Mouse (Mus musculus): ENCODE results near the gene Fbn1. TPM values are rescaled to one million over a fixed set of nuclear protein-coding genes. Genes with fewer than 3 reads are reported as not detected.

The Fbn1 gene
- total and polyA plus RNA-seq, 2 experiments from 2014 or later: 1.6 to 20.1 TPM

DNA sequence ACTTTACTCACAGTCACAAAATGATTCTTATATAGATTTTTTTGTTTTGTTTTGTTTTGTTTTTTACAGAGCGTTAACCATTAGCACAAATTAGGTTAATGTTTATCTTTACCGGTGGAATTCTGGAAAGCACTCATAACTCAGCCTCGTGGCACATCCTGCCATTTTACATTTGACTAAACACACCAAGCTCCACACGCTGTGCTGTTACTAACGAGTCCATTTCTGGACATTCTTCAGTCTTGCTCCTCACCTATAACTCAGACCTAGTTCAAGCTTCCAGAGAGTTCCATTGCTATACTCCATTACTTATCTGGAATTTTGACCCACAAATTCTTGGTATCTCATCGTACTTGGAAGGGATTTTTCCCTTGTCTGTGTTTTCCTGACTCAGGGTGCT is 116.2 kb downstream of the Fbn1 start:
- no peak for TF ChIP-seq CTCF (IDR thresholded peaks at IDR 0.05)
- Histone ChIP-seq H3K27ac (ENCODE audit: low read depth, low read length) (no peak overlapping the region), H3K36me3 (ENCODE audit: insufficient read depth, low read length) (peaks cover 16% of the 10 kb centered on the region), H3K9ac (replicated peaks; ENCODE audit: low read length, poor library complexity, severe bottlenecking) (no peak overlapping the region), H3K4me1 (ENCODE audit: insufficient read depth, low read length) (no peaks in the 10 kb centered on the region), H3K4me2 (ENCODE audit: low read depth, low read length, poor library complexity, severe bottlenecking) (no peak overlapping the region), H3K4me3 (ENCODE audit: low read depth, low read length) (no peak overlapping the region), H3K9me3 (ENCODE audit: low read length) (no peaks in the 10 kb centered on the region), H3K27me3 (ENCODE audit: insufficient read depth, low read length) (no peaks in the 10 kb centered on the region)
- ATAC-seq (ENCODE audit: low FRiP score): no peak
- 94% methylated on average over 6 of the region's 6 CpGs for WGBS
- DNase-seq (ENCODE audit: low spot score): no peak

- DNase-seq (ENCODE audit: low spot score) (no peak), ATAC-seq (ENCODE audit: low FRiP score) (no peak)
- Histone ChIP-seq H3K9ac (replicated peaks; ENCODE audit: low read length, poor library complexity, severe bottlenecking) (no peak overlapping the region), H3K4me3 (ENCODE audit: low read depth, low read length) (no peak overlapping the region), H3K36me3 (ENCODE audit: insufficient read depth, low read length) (peaks cover 16% of the 10 kb centered on the region), H3K4me2 (ENCODE audit: low read depth, low read length, poor library complexity, severe bottlenecking) (no peak overlapping the region), H3K27me3 (ENCODE audit: insufficient read depth, low read length) (no peaks in the 10 kb centered on the region), H3K9me3 (ENCODE audit: low read length) (no peaks in the 10 kb centered on the region), H3K4me1 (ENCODE audit: insufficient read depth, low read length) (no peaks in the 10 kb centered on the region), H3K27ac (ENCODE audit: low read depth, low read length) (no peak overlapping the region)
- WGBS: 98% methylated on average over 10 of the region's 10 CpGs
- no peak for TF ChIP-seq CTCF (IDR thresholded peaks at IDR 0.05)
These were observed 118.0 kb downstream of the Fbn1 start for GRCm38 (mm10) chr2:125389796-125390195.

- WGBS: 67% methylated on average over 7 of the region's 7 CpGs
- H3K36me3 ChIP-seq (ENCODE audit: insufficient read depth, low read length): peaks cover 16% of the 10 kb centered on the region
- no peak overlapping the region for H3K27ac ChIP-seq (ENCODE audit: low read depth, low read length)
- no peak overlapping the region for H3K4me2 ChIP-seq (ENCODE audit: low read depth, low read length, poor library complexity, severe bottlenecking)
- DNase-seq (ENCODE audit: low spot score): no peak
- H3K4me1 ChIP-seq (ENCODE audit: insufficient read depth, low read length): no peaks in the 10 kb centered on the region
- H3K9me3 ChIP-seq (ENCODE audit: low read length): no peaks in the 10 kb centered on the region
- H3K27me3 ChIP-seq (ENCODE audit: insufficient read depth, low read length): no peaks in the 10 kb centered on the region
- TF ChIP-seq CTCF (IDR thresholded peaks at IDR 0.05): no peak
- no peak overlapping the region for H3K9ac ChIP-seq (replicated peaks; ENCODE audit: low read length, poor library complexity, severe bottlenecking)
- no peak overlapping the region for H3K4me3 ChIP-seq (ENCODE audit: low read depth, low read length)
- ATAC-seq (ENCODE audit: low FRiP score): no peak
These were observed 121.4 kb downstream of the Fbn1 start for GRCm38 (mm10) chr2:125386221-125386965.

- TF ChIP-seq CTCF (IDR thresholded peaks at IDR 0.05): no peak
- no peaks in the 10 kb centered on the region for H3K9me3 ChIP-seq (ENCODE audit: low read length)
- no peak overlapping the region for H3K4me2 ChIP-seq (ENCODE audit: low read depth, low read length, poor library complexity, severe bottlenecking)
These were observed 122.9 kb downstream of the Fbn1 start for GRCm38 (mm10) chr2:125384941-125385340.

DNA sequence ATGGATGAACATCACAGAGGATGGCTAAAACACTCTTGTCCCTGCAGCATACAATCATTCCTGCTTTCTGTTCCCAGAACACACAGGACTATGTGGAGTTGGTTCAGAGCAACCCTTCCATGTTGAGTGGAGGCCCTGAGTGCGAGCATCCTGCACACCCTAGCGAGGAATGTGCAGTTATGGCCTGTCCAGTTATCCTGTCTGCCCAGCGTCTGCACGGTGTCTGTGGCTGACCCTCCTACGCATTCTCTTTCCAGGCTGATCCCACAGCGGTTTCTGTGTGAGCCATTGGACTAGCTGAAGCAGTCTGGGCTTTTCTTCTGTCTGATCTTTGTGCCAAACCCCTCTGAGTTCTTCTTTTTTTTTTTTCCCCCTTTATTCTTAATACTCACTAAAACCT is 123.4 kb downstream of the Fbn1 start:
- 89% methylated on average over 6 of the region's 6 CpGs for WGBS
- Histone ChIP-seq H3K27me3 (ENCODE audit: insufficient read depth, low read length) (no peaks in the 10 kb centered on the region), H3K4me2 (ENCODE audit: low read depth, low read length, poor library complexity, severe bottlenecking) (no peak overlapping the region), H3K4me1 (ENCODE audit: insufficient read depth, low read length) (no peaks in the 10 kb centered on the region), H3K36me3 (ENCODE audit: insufficient read depth, low read length) (peaks cover 12% of the 10 kb centered on the region), H3K4me3 (ENCODE audit: low read depth, low read length) (no peak overlapping the region), H3K9me3 (ENCODE audit: low read length) (no peaks in the 10 kb centered on the region), H3K27ac (ENCODE audit: low read depth, low read length) (no peak overlapping the region), H3K9ac (replicated peaks; ENCODE audit: low read length, poor library complexity, severe bottlenecking) (no peak overlapping the region)
- DNase-seq (ENCODE audit: low spot score) (no peak), ATAC-seq (ENCODE audit: low FRiP score) (no peak)
- TF ChIP-seq CTCF (IDR thresholded peaks at IDR 0.05): no peak

More at GRCm38 (mm10) chr2:125384941-125385340, 122.9 kb downstream of the Fbn1 start:
- Histone ChIP-seq H3K4me1 (ENCODE audit: insufficient read depth, low read length) (no peaks in the 10 kb centered on the region), H3K27me3 (ENCODE audit: insufficient read depth, low read length) (no peaks in the 10 kb centered on the region), H3K9ac (replicated peaks; ENCODE audit: low read length, poor library complexity, severe bottlenecking) (no peak overlapping the region), H3K4me3 (ENCODE audit: low read depth, low read length) (no peak overlapping the region), H3K27ac (ENCODE audit: low read depth, low read length) (no peak overlapping the region), H3K36me3 (ENCODE audit: insufficient read depth, low read length) (peaks cover 12% of the 10 kb centered on the region)
- ATAC-seq (ENCODE audit: low FRiP score) (no peak), DNase-seq (ENCODE audit: low spot score) (no peak)
- WGBS: 70% methylated on average over 4 of the region's 4 CpGs

DNA sequence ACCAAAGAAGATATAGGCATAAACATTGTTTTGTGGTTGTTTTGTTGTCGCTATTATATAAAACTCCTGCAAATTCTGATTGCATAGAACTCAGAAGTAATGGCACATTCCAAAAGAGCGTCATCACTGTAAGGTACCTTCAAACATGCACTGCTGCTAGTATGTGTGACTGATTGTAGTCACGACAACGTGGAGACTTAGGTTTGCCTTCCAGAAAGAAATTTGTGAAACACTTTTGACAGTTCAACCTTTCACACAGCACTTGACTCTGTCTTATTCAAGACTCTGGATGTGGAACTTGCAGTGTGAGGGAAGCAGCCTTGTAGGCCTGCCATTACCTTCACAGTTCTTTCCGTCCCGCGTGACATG is 124.5 kb downstream of the Fbn1 start:
- DNase-seq (ENCODE audit: low spot score): no peak
- Histone ChIP-seq H3K27me3 (ENCODE audit: insufficient read depth, low read length) (no peaks in the 10 kb centered on the region), H3K36me3 (ENCODE audit: insufficient read depth, low read length) (0 out of 2 replicates have a peak, but pooled peaks cover 2% of the 10 kb centered on the region), H3K4me3 (ENCODE audit: low read depth, low read length) (no peak overlapping the region), H3K4me2 (ENCODE audit: low read depth, low read length, poor library complexity, severe bottlenecking) (no peak overlapping the region), H3K27ac (ENCODE audit: low read depth, low read length) (no peak overlapping the region), H3K4me1 (ENCODE audit: insufficient read depth, low read length) (no peaks in the 10 kb centered on the region), H3K9me3 (ENCODE audit: low read length) (no peaks in the 10 kb centered on the region), H3K9ac (replicated peaks; ENCODE audit: low read length, poor library complexity, severe bottlenecking) (no peak overlapping the region)
- no peak for ATAC-seq (ENCODE audit: low FRiP score)
- 88% methylated on average over 7 of the region's 7 CpGs for WGBS
- no peak for TF ChIP-seq CTCF (IDR thresholded peaks at IDR 0.05)

Data from midbrain, postnatal 0 days (tissue).